Mouse (Mus musculus): Measurements from ENCODE around the gene Tprgl. TPM values are rescaled to one million over a fixed set of nuclear protein-coding genes. Genes with fewer than 3 reads are reported as not detected.

The Tprgl gene
- polyA plus RNA-seq, 1 experiment: not detected

DNA sequence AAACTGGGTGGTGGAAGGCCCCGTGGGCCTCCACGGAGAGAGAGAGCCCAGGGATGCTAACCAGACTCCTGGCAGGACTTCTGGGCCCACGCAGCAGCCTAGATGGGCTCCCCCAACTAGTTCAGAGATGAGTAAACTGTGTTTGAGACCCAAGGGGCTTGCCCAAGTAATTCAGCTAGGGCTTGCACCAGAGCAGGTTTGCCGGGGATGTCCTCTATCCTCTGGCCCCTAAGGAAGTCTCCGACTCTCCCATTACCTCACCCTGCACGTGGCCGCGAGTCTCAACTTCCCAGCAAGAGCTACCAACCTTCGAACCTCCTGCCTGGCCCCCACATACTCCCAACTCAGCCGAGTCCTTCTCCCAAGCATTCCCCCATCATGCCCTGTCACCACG, 50.6 kb downstream of the Tprgl start:
- H3K4me1 ChIP-seq (ENCODE audit: control insufficient read depth, insufficient read depth, low read length): peaks cover 18% of the 10 kb centered on the region
- no peak overlapping the region for H3K4me3 ChIP-seq (ENCODE audit: insufficient read depth, low read depth, low read length)
- no peak overlapping the region for H3K27ac ChIP-seq (ENCODE audit: insufficient read depth, low read depth, low read length)
- TF ChIP-seq POLR2A (IDR thresholded peaks at IDR 0.05; ENCODE audit: insufficient read depth, low read depth, low read length): no peak
- no peak for TF ChIP-seq CTCF (IDR thresholded peaks at IDR 0.05; ENCODE audit: insufficient read depth, low read depth, low read length)
- WGBS: 69% methylated on average over 11 of the region's 11 CpGs

GRCm38 (mm10) chr4:154109216-154109849, 51.1 kb downstream of the Tprgl start:
- no peak overlapping the region for H3K27ac ChIP-seq (ENCODE audit: insufficient read depth, low read depth, low read length)
- TF ChIP-seq CTCF (IDR thresholded peaks at IDR 0.05; ENCODE audit: insufficient read depth, low read depth, low read length) (no peak), POLR2A (IDR thresholded peaks at IDR 0.05; ENCODE audit: insufficient read depth, low read depth, low read length) (no peak)
- H3K4me1 ChIP-seq (ENCODE audit: control insufficient read depth, insufficient read depth, low read length): peaks cover 18% of the 10 kb centered on the region
- WGBS: 32% methylated on average over 18 of the region's 18 CpGs
- H3K4me3 ChIP-seq (ENCODE audit: insufficient read depth, low read depth, low read length): no peak overlapping the region

Other genes starting within 250 kb of the Tprgl start
- gene A430005L14Rik, start 203.4 kb downstream of the Tprgl start, polyA plus RNA-seq (2012; ENCODE audit: insufficient read depth, insufficient read length, low replicate concordance, missing spikeins): not detected in 2 replicates
- gene Dffb, start 185.5 kb downstream of the Tprgl start, polyA plus RNA-seq (2012; ENCODE audit: insufficient read depth, insufficient read length, low replicate concordance, missing spikeins): not detected in 2 replicates
- gene Cep104, start 185.5 kb downstream of the Tprgl start, polyA plus RNA-seq (2012; ENCODE audit: insufficient read depth, insufficient read length, low replicate concordance, missing spikeins): not detected in 2 replicates
- not detected in 2 replicates for gene Lrrc47, start 148.9 kb downstream of the Tprgl start, polyA plus RNA-seq (2012; ENCODE audit: insufficient read depth, insufficient read length, low replicate concordance, missing spikeins)
- not detected in 2 replicates for gene Smim1, start 134.4 kb downstream of the Tprgl start, polyA plus RNA-seq (2012; ENCODE audit: insufficient read depth, insufficient read length, low replicate concordance, missing spikeins)
- not detected in 2 replicates for gene Ccdc27, start 118.0 kb downstream of the Tprgl start, polyA plus RNA-seq (2012; ENCODE audit: insufficient read depth, insufficient read length, low replicate concordance, missing spikeins)
- not detected in 2 replicates for gene Trp73, start 20.5 kb downstream of the Tprgl start, polyA plus RNA-seq (2012; ENCODE audit: insufficient read depth, insufficient read length, low replicate concordance, missing spikeins)
- not detected in 2 replicates for gene Wrap73, start 18.3 kb downstream of the Tprgl start, polyA plus RNA-seq (2012; ENCODE audit: insufficient read depth, insufficient read length, low replicate concordance, missing spikeins)
- gene Megf6, start 10.1 kb upstream of the Tprgl start, polyA plus RNA-seq (2012; ENCODE audit: insufficient read depth, insufficient read length, low replicate concordance, missing spikeins): not detected in 2 replicates
- gene Arhgef16, start 141.0 kb upstream of the Tprgl start, polyA plus RNA-seq (2012; ENCODE audit: insufficient read depth, insufficient read length, low replicate concordance, missing spikeins): not detected in 2 replicates
- gene B230104I21Rik, start 175.5 kb upstream of the Tprgl start, polyA plus RNA-seq (2012; ENCODE audit: insufficient read depth, insufficient read length, low replicate concordance, missing spikeins): not detected in 2 replicates

Measured in olfactory bulb, adult 2 months (tissue).